Mouse (Mus musculus): ENCODE measurements at regions not wholly inside any gene's neighbourhood (a gene's known extent, or its start where the extent isn't known, plus 50 kb on each side); places are given as distances from the start of the nearest gene placed in this dataset.
A peak's percentile ranks its signal among the peaks of the same experiment; 100 is the strongest.

GRCm38 (mm10) chr11:18041589-18041988 lies 87.9 kb upstream of the Etaa1 start:
- Histone ChIP-seq H3K36me3 (ENCODE audit: control insufficient read depth, insufficient read depth, low read length) (no peaks in the 10 kb centered on the region), H3K27ac (ENCODE audit: low read depth, low read length) (no peak overlapping the region), H3K27me3 (ENCODE audit: control insufficient read depth, insufficient read depth, low read length) (no peaks in the 10 kb centered on the region), H3K9ac (ENCODE audit: low read depth, low read length) (no peak overlapping the region), H3K4me3 (ENCODE audit: low read depth, low read length) (no peak overlapping the region), H3K4me1 (ENCODE audit: control insufficient read depth, insufficient read depth, low read length) (no peaks in the 10 kb centered on the region), H3K4me2 (no peak overlapping the region), H3K9me3 (replicated peaks; ENCODE audit: control insufficient read depth, low read length) (no peaks in the 10 kb centered on the region)
- no peak for ATAC-seq (replicated peaks; ENCODE audit: insufficient number of reproducible peaks, low FRiP score, low TSS enrichment)
- WGBS (ENCODE audit: insufficient replicate concordance), result 76% methylated on average over 1 of the region's 1 CpGs

- no peak overlapping the region for H3K9ac ChIP-seq (ENCODE audit: low read depth, low read length)
- H3K27me3 ChIP-seq (ENCODE audit: control insufficient read depth, insufficient read depth, low read length), result no peaks in the 10 kb centered on the region
- ATAC-seq (replicated peaks; ENCODE audit: insufficient number of reproducible peaks, low FRiP score, low TSS enrichment), result no peak
- no peak overlapping the region for H3K4me2 ChIP-seq
- no peaks in the 10 kb centered on the region for H3K9me3 ChIP-seq (replicated peaks; ENCODE audit: control insufficient read depth, low read length)
- WGBS (ENCODE audit: insufficient replicate concordance), result 85% methylated on average over 4 of the region's 4 CpGs
- H3K4me3 ChIP-seq (ENCODE audit: low read depth, low read length), result no peak overlapping the region
- no peaks in the 10 kb centered on the region for H3K36me3 ChIP-seq (ENCODE audit: control insufficient read depth, insufficient read depth, low read length)
- H3K27ac ChIP-seq (ENCODE audit: low read depth, low read length), result no peak overlapping the region
- no peaks in the 10 kb centered on the region for H3K4me1 ChIP-seq (ENCODE audit: control insufficient read depth, insufficient read depth, low read length)
Observed at GRCm38 (mm10) chr11:18031049-18031448, 77.4 kb upstream of the Etaa1 start.

GRCm38 (mm10) chr11:18022065-18022464 lies 68.4 kb upstream of the Etaa1 start:
- H3K27me3 ChIP-seq (ENCODE audit: control insufficient read depth, insufficient read depth, low read length), result no peaks in the 10 kb centered on the region
- H3K4me1 ChIP-seq (ENCODE audit: control insufficient read depth, insufficient read depth, low read length), result no peaks in the 10 kb centered on the region
- H3K9me3 ChIP-seq (replicated peaks; ENCODE audit: control insufficient read depth, low read length), result no peaks in the 10 kb centered on the region
- H3K27ac ChIP-seq (ENCODE audit: low read depth, low read length), result no peak overlapping the region
- WGBS (ENCODE audit: insufficient replicate concordance), result 77% methylated on average over 4 of the region's 4 CpGs
- no peaks in the 10 kb centered on the region for H3K36me3 ChIP-seq (ENCODE audit: control insufficient read depth, insufficient read depth, low read length)
- no peak overlapping the region for H3K9ac ChIP-seq (ENCODE audit: low read depth, low read length)
- H3K4me2 ChIP-seq, result no peak overlapping the region
- no peak overlapping the region for H3K4me3 ChIP-seq (ENCODE audit: low read depth, low read length)
- no peak for ATAC-seq (replicated peaks; ENCODE audit: insufficient number of reproducible peaks, low FRiP score, low TSS enrichment)

GRCm38 (mm10) chr11:18015239-18015638 lies 61.6 kb upstream of the Etaa1 start:
- Histone ChIP-seq H3K36me3 (ENCODE audit: control insufficient read depth, insufficient read depth, low read length) (no peaks in the 10 kb centered on the region), H3K9ac (ENCODE audit: low read depth, low read length) (no peak overlapping the region), H3K9me3 (replicated peaks; ENCODE audit: control insufficient read depth, low read length) (no peaks in the 10 kb centered on the region), H3K27me3 (ENCODE audit: control insufficient read depth, insufficient read depth, low read length) (no peaks in the 10 kb centered on the region), H3K4me1 (ENCODE audit: control insufficient read depth, insufficient read depth, low read length) (0 out of 2 replicates have a peak, but pooled peaks cover 3% of the 10 kb centered on the region), H3K4me3 (ENCODE audit: low read depth, low read length) (no peak overlapping the region), H3K4me2 (no peak overlapping the region), H3K27ac (ENCODE audit: low read depth, low read length) (no peak overlapping the region)
- ATAC-seq (replicated peaks; ENCODE audit: insufficient number of reproducible peaks, low FRiP score, low TSS enrichment), result no peak
- 41% methylated on average over 4 of the region's 4 CpGs for WGBS (ENCODE audit: insufficient replicate concordance)

GRCm38 (mm10) chr11:18014610-18015009 lies 60.9 kb upstream of the Etaa1 start:
- no peak overlapping the region; the same call in 1 of the 2 replicates for H3K4me2 ChIP-seq
- WGBS (ENCODE audit: insufficient replicate concordance), result 25% methylated on average over 9 of the region's 9 CpGs
- H3K27ac ChIP-seq (ENCODE audit: low read depth, low read length), result no peak overlapping the region
- H3K27me3 ChIP-seq (ENCODE audit: control insufficient read depth, insufficient read depth, low read length), result no peaks in the 10 kb centered on the region
- 0 out of 2 replicates have a peak, but pooled peaks cover 3% of the 10 kb centered on the region for H3K4me1 ChIP-seq (ENCODE audit: control insufficient read depth, insufficient read depth, low read length)
- H3K9ac ChIP-seq (ENCODE audit: low read depth, low read length), result no peak overlapping the region
- no peaks in the 10 kb centered on the region for H3K36me3 ChIP-seq (ENCODE audit: control insufficient read depth, insufficient read depth, low read length)
- no peaks in the 10 kb centered on the region for H3K9me3 ChIP-seq (replicated peaks; ENCODE audit: control insufficient read depth, low read length)
- no peak overlapping the region for H3K4me3 ChIP-seq (ENCODE audit: low read depth, low read length)
- no peak for ATAC-seq (replicated peaks; ENCODE audit: insufficient number of reproducible peaks, low FRiP score, low TSS enrichment)

- 46% methylated on average over 5 of the region's 5 CpGs for WGBS (ENCODE audit: insufficient replicate concordance)
- Histone ChIP-seq H3K27me3 (ENCODE audit: control insufficient read depth, insufficient read depth, low read length) (no peaks in the 10 kb centered on the region), H3K4me1 (ENCODE audit: control insufficient read depth, insufficient read depth, low read length) (0 out of 2 replicates have a peak, but pooled peaks cover 3% of the 10 kb centered on the region), H3K4me3 (ENCODE audit: low read depth, low read length) (no peak overlapping the region), H3K9me3 (replicated peaks; ENCODE audit: control insufficient read depth, low read length) (no peaks in the 10 kb centered on the region), H3K9ac (ENCODE audit: low read depth, low read length) (no peak overlapping the region), H3K36me3 (ENCODE audit: control insufficient read depth, insufficient read depth, low read length) (no peaks in the 10 kb centered on the region), H3K27ac (ENCODE audit: low read depth, low read length) (no peak overlapping the region), H3K4me2 (no peak overlapping the region)
- ATAC-seq (replicated peaks; ENCODE audit: insufficient number of reproducible peaks, low FRiP score, low TSS enrichment), result no peak
Observed at GRCm38 (mm10) chr11:18012085-18012484, 58.4 kb upstream of the Etaa1 start.

GRCm38 (mm10) chr11:18011101-18011733 lies 57.5 kb upstream of the Etaa1 start:
- no peaks in the 10 kb centered on the region for H3K27me3 ChIP-seq (ENCODE audit: control insufficient read depth, insufficient read depth, low read length)
- H3K9ac ChIP-seq (ENCODE audit: low read depth, low read length), result 0 out of 2 replicates have a peak overlapping the region, but pooled peaks have one; percentile 22
- H3K4me2 ChIP-seq, result peak overlapping the region; percentile 57
- H3K4me3 ChIP-seq (ENCODE audit: low read depth, low read length), result peak overlapping the region; percentile 16; the same call in 1 of the 2 replicates
- H3K9me3 ChIP-seq (replicated peaks; ENCODE audit: control insufficient read depth, low read length), result no peaks in the 10 kb centered on the region
- WGBS (ENCODE audit: insufficient replicate concordance), result 12% methylated on average over 13 of the region's 13 CpGs
- 0 out of 2 replicates have a peak, but pooled peaks cover 3% of the 10 kb centered on the region for H3K4me1 ChIP-seq (ENCODE audit: control insufficient read depth, insufficient read depth, low read length)
- peak; percentile 81 for ATAC-seq (replicated peaks; ENCODE audit: insufficient number of reproducible peaks, low FRiP score, low TSS enrichment)
- H3K27ac ChIP-seq (ENCODE audit: low read depth, low read length), result no peak overlapping the region
- no peaks in the 10 kb centered on the region for H3K36me3 ChIP-seq (ENCODE audit: control insufficient read depth, insufficient read depth, low read length)

GRCm38 (mm10) chr11:18008140-18008539 lies 54.5 kb upstream of the Etaa1 start:
- H3K9me3 ChIP-seq (replicated peaks; ENCODE audit: control insufficient read depth, low read length), result no peaks in the 10 kb centered on the region
- 79% methylated on average over 6 of the region's 6 CpGs for WGBS (ENCODE audit: insufficient replicate concordance)
- ATAC-seq (replicated peaks; ENCODE audit: insufficient number of reproducible peaks, low FRiP score, low TSS enrichment), result no peak

More at GRCm38 (mm10) chr11:18008140-18008539, 54.5 kb upstream of the Etaa1 start:
- Histone ChIP-seq H3K36me3 (ENCODE audit: control insufficient read depth, insufficient read depth, low read length) (no peaks in the 10 kb centered on the region), H3K4me1 (ENCODE audit: control insufficient read depth, insufficient read depth, low read length) (0 out of 2 replicates have a peak, but pooled peaks cover 3% of the 10 kb centered on the region), H3K27ac (ENCODE audit: low read depth, low read length) (no peak overlapping the region), H3K4me2 (no peak overlapping the region), H3K9ac (ENCODE audit: low read depth, low read length) (no peak overlapping the region), H3K4me3 (ENCODE audit: low read depth, low read length) (no peak overlapping the region), H3K27me3 (ENCODE audit: control insufficient read depth, insufficient read depth, low read length) (no peaks in the 10 kb centered on the region)

All from heart, embryonic 11.5 days (tissue).